Mouse (Mus musculus) CH12.LX (cell line): ENCODE measurements at regions not wholly inside any gene's neighbourhood (a gene's known extent, or its start where the extent isn't known, plus 50 kb on each side); places are given as distances from the start of the nearest gene placed in this dataset.

Experiments used
- BHLHE40 ChIP-seq: IDR thresholded peaks from 2 replicates; pipeline ENCODE4 v1.6.1; 2011; ENCODE audit warnings: mild to moderate bottlenecking, low read depth, low read length, improper control_type of control experiment
- CTCF ChIP-seq, 2 experiments: IDR thresholded peaks in 1 of 2; conservative IDR thresholded peaks in 1 of 2; 2 replicates each; pipeline ENCODE4 v1.5.1; 2011 to 2012; ENCODE audit warnings: low read depth in 2 of 2, low read length in 2 of 2, improper control_type of control experiment in 1 of 2, inconsistent platforms in 1 of 2, mild to moderate bottlenecking in 1 of 2, moderate library complexity in 1 of 2
- ETS1 ChIP-seq: conservative IDR thresholded peaks from 2 replicates; pipeline ENCODE4 v1.6.1; 2012; ENCODE audit warnings: low read depth, mild to moderate bottlenecking, inconsistent platforms, low read length, improper control_type of control experiment, moderate library complexity
- MAX ChIP-seq: IDR thresholded peaks from 2 replicates; pipeline ENCODE4 v1.6.1; 2011; ENCODE audit warnings: low read length, improper control_type of control experiment
- ZC3H11A ChIP-seq: IDR thresholded peaks from 2 replicates; pipeline ENCODE4 v1.6.1; 2012; ENCODE audit warnings: low read depth, mild to moderate bottlenecking, inconsistent platforms, low read length, improper control_type of control experiment

- TF ChIP-seq ZC3H11A, result no peak
- no peak for TF ChIP-seq ETS1
- no peak for TF ChIP-seq BHLHE40
- no peak for TF ChIP-seq CTCF (conservative IDR thresholded peaks at IDR 0.05 in 1 of 2, IDR thresholded peaks at IDR 0.05 in 1 of 2; ENCODE audit: low read depth in 2 of 2, low read length in 2 of 2)
- no peak for TF ChIP-seq MAX
These were observed 115.7 kb downstream of the Gp2 start for GRCm38 (mm10) chr7:119343380-119343779.
